Mouse (Mus musculus) heart, embryonic 16.5 days (tissue): ENCODE measurements at regions not wholly inside any gene's neighbourhood (a gene's known extent, or its start where the extent isn't known, plus 50 kb on each side); places are given as distances from the start of the nearest gene placed in this dataset.
"Not testable (repeated sequence)": the region's sequence is repeated elsewhere in the genome, so short reads cannot be mapped to it uniquely, and the experiment has no call there.

ENCODE experiments used
- ATAC-seq: fragments of 200-750 bp; cut with Nextera tagmentation; replicated peaks from 2 replicates; pipeline ENCODE4 v1.8.0; 2017; ENCODE audit warnings: moderate number of reproducible peaks; ENCODE audit not compliant: insufficient read depth, low FRiP score; ENCODE audit errors: extremely low read depth
- H3K27ac ChIP-seq: fragments of 300-500 bp; sonication (generic); 2 replicates; pipeline ENCODE4 v1.5.1; 2014; ENCODE audit warnings: mild to moderate bottlenecking, low read length, control low read depth, moderate library complexity
- H3K27me3 ChIP-seq: fragments of 300-500 bp; sonication (generic); 2 replicates; pipeline ENCODE4 v1.6.1; 2014; ENCODE audit warnings: low read length, mixed read lengths; ENCODE audit not compliant: control insufficient read depth, insufficient read depth
- H3K36me3 ChIP-seq: fragments of 300-500 bp; sonication (generic); 2 replicates; pipeline ENCODE4 v1.6.1; 2014; ENCODE audit not compliant: control insufficient read depth, insufficient read depth
- H3K4me1 ChIP-seq: fragments of 300-500 bp; sonication (generic); 2 replicates; pipeline ENCODE4 v1.6.1; 2014; ENCODE audit warnings: low read length, mixed read lengths; ENCODE audit not compliant: control insufficient read depth, insufficient read depth
- H3K4me2 ChIP-seq: fragments of 300-500 bp; sonication (generic); 2 replicates; pipeline ENCODE4 v1.6.1; 2014; ENCODE audit warnings: low read depth, mild to moderate bottlenecking, control low read depth, low read length
- H3K4me3 ChIP-seq: fragments of 300-500 bp; sonication (generic); 2 replicates; pipeline ENCODE4 v1.5.1; 2014; ENCODE audit warnings: mild to moderate bottlenecking, control low read depth, low read length
- H3K9ac ChIP-seq: fragments of 300-500 bp; sonication (generic); 2 replicates; pipeline ENCODE4 v1.6.1; 2014; ENCODE audit warnings: low read length, control low read depth
- H3K9me3 ChIP-seq: fragments of 300-500 bp; sonication (generic); replicated peaks from 2 replicates; pipeline ENCODE4 v1.6.1; 2016; ENCODE audit warnings: low read length; ENCODE audit not compliant: control insufficient read depth
- WGBS: fragments of 180-500 bp; shearing (Covaris S2); extraction: QIAGEN DNeasy Blood & Tissue Kit; methylation state at CpG from one replicate; pipeline ENCODE4 v1.1.7; 2014; 5-methylcytosine and 5-hydroxymethylcytosine counted together

DNA sequence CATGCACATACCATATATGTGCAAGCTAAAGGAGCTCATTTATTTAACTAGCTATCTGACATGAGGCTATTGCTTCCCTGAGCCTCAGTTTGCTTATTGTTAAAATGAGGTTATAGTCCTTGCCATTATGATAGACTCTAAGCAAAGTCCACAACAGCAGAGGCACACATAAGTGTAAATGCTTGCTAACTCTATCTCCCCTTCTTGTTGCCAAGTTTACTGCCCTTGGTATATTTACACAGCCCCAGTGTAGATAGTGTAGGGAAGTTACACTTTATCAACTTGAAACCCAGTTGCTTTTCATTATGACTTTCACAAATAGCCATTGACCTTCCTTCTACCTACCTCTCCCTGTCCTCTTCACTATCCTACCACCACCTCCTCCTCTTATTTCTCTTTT, 782.6 kb upstream of the Agtr1b start:
- H3K4me3 ChIP-seq, result no peak overlapping the region
- no peak overlapping the region for H3K27ac ChIP-seq
- no peaks in the 10 kb centered on the region for H3K9me3 ChIP-seq
- no peaks in the 10 kb centered on the region for H3K27me3 ChIP-seq
- no peaks in the 10 kb centered on the region for H3K36me3 ChIP-seq
- H3K4me1 ChIP-seq, result no peaks in the 10 kb centered on the region
- ATAC-seq, result no peak
- H3K4me2 ChIP-seq, result no peak overlapping the region
- no peak overlapping the region for H3K9ac ChIP-seq

DNA sequence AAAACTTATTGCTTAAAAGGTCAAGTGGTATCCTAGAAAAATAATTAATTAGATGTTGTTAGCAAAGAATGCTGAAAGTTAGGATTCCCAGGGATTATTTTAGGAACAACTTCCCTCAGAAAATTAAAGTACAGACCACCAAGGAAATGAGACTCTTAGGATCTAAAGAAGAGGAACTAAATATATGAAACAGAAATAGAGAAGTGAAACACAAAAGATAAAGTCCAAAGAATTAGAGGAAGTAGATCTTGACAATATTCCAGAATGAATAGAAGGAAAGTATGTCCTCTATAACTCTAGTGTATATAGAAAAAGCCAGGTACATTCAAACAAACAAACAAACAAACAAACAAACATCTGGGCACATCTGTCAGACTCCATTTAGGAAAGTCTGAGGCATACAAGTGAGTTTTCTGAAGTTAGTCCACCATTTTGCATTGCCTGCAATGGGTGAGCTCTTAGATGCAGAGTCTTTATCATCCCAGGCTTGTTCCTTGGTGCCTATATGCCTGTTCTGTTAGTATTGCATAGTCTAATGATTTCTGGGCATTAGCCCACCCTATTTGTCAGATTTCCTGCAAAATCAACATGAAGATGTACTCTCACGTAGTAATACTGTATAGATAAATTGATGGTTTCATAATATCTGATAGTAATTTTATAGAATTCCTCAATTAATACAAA, 762.0 kb upstream of the Agtr1b start:
- no peak overlapping the region for H3K27ac ChIP-seq
- H3K9me3 ChIP-seq, result no peaks in the 10 kb centered on the region
- no peak for ATAC-seq
- no peak overlapping the region for H3K9ac ChIP-seq
- H3K4me3 ChIP-seq, result no peak overlapping the region
- no peaks in the 10 kb centered on the region for H3K4me1 ChIP-seq
- WGBS, result 92% methylated on average over 1 of the region's 1 CpGs
- H3K36me3 ChIP-seq, result no peaks in the 10 kb centered on the region
- H3K4me2 ChIP-seq, result no peak overlapping the region
- no peaks in the 10 kb centered on the region for H3K27me3 ChIP-seq

GRCm38 (mm10) chr3:21126191-21126590, 759.2 kb upstream of the Agtr1b start:
- ATAC-seq, result no peak
- Histone ChIP-seq H3K9me3 (no peaks in the 10 kb centered on the region), H3K36me3 (no peaks in the 10 kb centered on the region), H3K27me3 (no peaks in the 10 kb centered on the region), H3K4me1 (no peaks in the 10 kb centered on the region), H3K4me2 (no peak overlapping the region), H3K4me3 (no peak overlapping the region), H3K9ac (no peak overlapping the region), H3K27ac (no peak overlapping the region)

DNA sequence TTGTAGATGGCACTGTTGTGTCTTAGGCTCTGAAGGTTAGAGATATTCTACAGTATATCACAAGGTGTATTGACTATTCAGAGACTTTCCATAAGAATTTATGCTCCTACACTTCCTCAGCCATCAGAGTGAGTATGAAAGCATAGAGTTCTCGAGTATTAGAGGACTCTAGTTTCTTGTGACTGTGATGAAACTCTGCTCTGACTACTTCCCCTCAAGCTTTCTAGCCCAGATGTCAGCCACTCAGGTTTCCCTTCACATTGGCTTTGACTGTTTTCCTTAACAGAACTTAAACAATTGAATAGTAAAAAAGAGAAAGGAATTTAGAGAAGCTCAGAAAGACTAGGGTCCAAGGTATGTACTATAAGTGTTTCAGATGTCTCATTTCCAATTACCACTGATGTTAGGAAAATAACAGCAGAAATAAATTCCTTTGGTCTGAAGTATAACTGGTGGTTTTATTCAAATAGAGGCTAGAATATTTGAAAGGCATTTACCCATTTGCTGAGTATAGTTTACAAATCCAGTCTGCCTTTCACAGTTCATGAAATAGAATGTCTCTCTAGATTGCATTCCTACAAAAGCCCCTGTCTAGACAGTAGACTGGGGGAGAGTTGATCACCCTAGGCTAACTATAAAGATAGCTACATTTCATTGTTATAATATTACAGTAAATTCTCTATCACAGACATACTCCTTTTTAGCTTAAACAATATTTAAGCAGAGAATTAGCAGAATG, 751.4 kb upstream of the Agtr1b start:
- H3K9me3 ChIP-seq, result no peaks in the 10 kb centered on the region
- ATAC-seq, result no peak
- no peaks in the 10 kb centered on the region for H3K27me3 ChIP-seq
- H3K9ac ChIP-seq, result no peak overlapping the region
- no peak overlapping the region for H3K4me3 ChIP-seq
- no peaks in the 10 kb centered on the region for H3K36me3 ChIP-seq
- no peak overlapping the region for H3K4me2 ChIP-seq
- no peak overlapping the region for H3K27ac ChIP-seq
- WGBS, result 63% methylated on average over 1 of the region's 1 CpGs
- H3K4me1 ChIP-seq, result no peaks in the 10 kb centered on the region

GRCm38 (mm10) chr3:21111735-21112518, 745.0 kb upstream of the Agtr1b start:
- H3K27me3 ChIP-seq, result no peaks in the 10 kb centered on the region
- no peak overlapping the region for H3K27ac ChIP-seq
- H3K4me2 ChIP-seq, result no peak overlapping the region
- WGBS, result 29% methylated on average over 1 of the region's 1 CpGs
- no peaks in the 10 kb centered on the region for H3K4me1 ChIP-seq
- no peak overlapping the region for H3K9ac ChIP-seq
- H3K36me3 ChIP-seq, result no peaks in the 10 kb centered on the region
- H3K4me3 ChIP-seq, result no peak overlapping the region
- H3K9me3 ChIP-seq, result peaks cover under 1% of the 10 kb centered on the region; the same call in 1 of the 2 replicates
- ATAC-seq, result no peak

DNA sequence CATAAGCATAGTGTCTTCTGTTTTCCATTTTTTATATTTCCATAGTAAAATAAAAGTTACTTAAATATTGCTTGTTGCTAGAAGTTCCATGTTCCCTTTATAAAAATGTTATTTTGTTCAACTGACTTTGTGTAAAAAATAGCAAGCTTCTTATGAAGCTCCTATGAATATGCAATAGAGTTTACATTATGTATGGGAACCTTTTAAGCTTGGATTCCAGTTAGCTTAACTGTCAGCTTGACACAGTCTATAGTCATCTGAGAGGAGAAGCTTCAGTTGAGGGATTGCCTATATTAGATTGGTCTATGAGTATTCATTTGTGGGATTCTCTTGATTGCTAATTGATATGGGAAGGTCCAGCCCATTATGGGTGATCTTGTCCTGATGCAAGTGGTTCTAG, 723.2 kb upstream of the Agtr1b start:
- Histone ChIP-seq H3K9ac (no peak overlapping the region), H3K27ac (no peak overlapping the region), H3K36me3 (no peaks in the 10 kb centered on the region), H3K4me3 (no peak overlapping the region), H3K4me2 (no peak overlapping the region), H3K9me3 (no peaks in the 10 kb centered on the region), H3K4me1 (no peaks in the 10 kb centered on the region), H3K27me3 (no peaks in the 10 kb centered on the region)
- no peak for ATAC-seq

- H3K9me3 ChIP-seq, result no peaks in the 10 kb centered on the region
- H3K27me3 ChIP-seq, result no peaks in the 10 kb centered on the region
- H3K4me2 ChIP-seq, result no peak overlapping the region
- H3K36me3 ChIP-seq, result no peaks in the 10 kb centered on the region
- no peak overlapping the region for H3K4me3 ChIP-seq
- no peak overlapping the region for H3K27ac ChIP-seq
- no peaks in the 10 kb centered on the region for H3K4me1 ChIP-seq
- WGBS, result 52% methylated on average over 1 of the region's 1 CpGs
- no peak overlapping the region for H3K9ac ChIP-seq
- no peak for ATAC-seq
These were observed 719.4 kb upstream of the Agtr1b start for GRCm38 (mm10) chr3:21086426-21086825.

GRCm38 (mm10) chr3:21077548-21077947, 710.6 kb upstream of the Agtr1b start:
- Histone ChIP-seq H3K9ac (no peak overlapping the region), H3K4me1 (no peaks in the 10 kb centered on the region), H3K4me2 (no peak overlapping the region), H3K27me3 (no peaks in the 10 kb centered on the region), H3K27ac (no peak overlapping the region), H3K4me3 (no peak overlapping the region), H3K36me3 (no peaks in the 10 kb centered on the region), H3K9me3 (no peaks in the 10 kb centered on the region)
- 83% methylated on average over 2 of the region's 2 CpGs for WGBS
- ATAC-seq, result no peak

DNA sequence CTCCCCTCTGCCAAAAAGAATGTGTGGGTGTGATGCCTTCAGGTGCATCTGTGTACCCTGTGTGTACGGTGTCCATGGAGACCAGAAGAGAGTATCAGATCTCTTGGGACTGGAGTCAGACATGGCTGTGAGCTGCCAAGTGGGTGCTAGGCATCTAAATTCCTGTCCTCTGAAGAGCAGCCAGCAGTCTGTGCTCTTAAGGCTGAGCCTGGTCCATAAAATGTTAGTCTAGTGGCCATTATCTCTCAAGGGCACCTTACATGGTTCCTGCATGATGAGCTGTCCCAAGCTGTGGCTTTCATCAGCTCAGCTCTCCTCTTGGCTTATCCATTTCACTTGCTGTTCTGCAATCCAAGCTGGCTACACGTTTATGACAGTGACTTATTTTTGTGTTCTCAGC, 686.4 kb upstream of the Agtr1b start:
- WGBS, result 41% methylated on average over 1 of the region's 2 CpGs
- not testable (repeated sequence) for H3K9ac ChIP-seq, H3K27me3 ChIP-seq, H3K36me3 ChIP-seq, H3K4me3 ChIP-seq, H3K4me1 ChIP-seq, H3K9me3 ChIP-seq, H3K27ac ChIP-seq, H3K4me2 ChIP-seq
- ATAC-seq, result peak; percentile 52
